Mouse (Mus musculus) liver, embryonic 14.5 days (tissue): ENCODE results near the gene Tnrc18. TPM values are rescaled to one million over a fixed set of nuclear protein-coding genes. Genes with fewer than 3 reads are reported as not detected.

Experiments used
- ATAC-seq: fragments of 200-750 bp; cut with Nextera tagmentation; 2 replicates; pipeline ENCODE4 v1.8.0; 2017; ENCODE audit warnings: moderate number of reproducible peaks, mild to moderate bottlenecking, moderate library complexity; ENCODE audit not compliant: insufficient read depth
- DNase-seq, 3 experiments: peaks; one replicate each; pipeline ENCODE4 v3.0.0-alpha.2; 2012 to 2013; ENCODE audit warnings: low read depth in 3 of 3, low spot score in 3 of 3
- H3K27ac ChIP-seq: fragments of 300-500 bp; sonication (generic); 2 replicates; pipeline ENCODE4 v1.5.1; 2014; ENCODE audit warnings: moderate library complexity, mild to moderate bottlenecking, control low read depth, inconsistent platforms
- H3K27me3 ChIP-seq: fragments of 300-500 bp; sonication (generic); 2 replicates; pipeline ENCODE4 v1.6.1; 2014; ENCODE audit warnings: mild to moderate bottlenecking, low read length, moderate library complexity; ENCODE audit not compliant: control insufficient read depth, insufficient read depth
- H3K36me3 ChIP-seq: fragments of 300-500 bp; sonication (generic); replicated peaks from 2 replicates; pipeline ENCODE4 v1.6.1; 2014; ENCODE audit warnings: low read depth; ENCODE audit not compliant: control insufficient read depth, insufficient read depth
- H3K4me1 ChIP-seq, 2 experiments: fragments of 200-500 bp in 1 of 2; fragments of 300-500 bp in 1 of 2; sonication (generic) in 1 of 2; replicated peaks; 2 replicates each; pipeline ENCODE4 v1.6.1; 2012 to 2014; ENCODE audit warnings: antibody characterized with exemption in 1 of 2, inconsistent platforms in 1 of 2, low read length in 1 of 2; ENCODE audit not compliant: control insufficient read depth in 2 of 2, insufficient read depth in 2 of 2
- H3K4me2 ChIP-seq: fragments of 300-500 bp; sonication (generic); 2 replicates; pipeline ENCODE4 v1.6.1; 2014; ENCODE audit warnings: low read depth, mild to moderate bottlenecking, control low read depth, moderate library complexity
- H3K4me3 ChIP-seq, 2 experiments: fragments of 200-500 bp in 1 of 2; fragments of 300-500 bp in 1 of 2; sonication (generic) in 1 of 2; 2 replicates each; pipeline ENCODE4 v1.5.1; 2012 to 2014; ENCODE audit warnings: low read depth in 2 of 2, low read length in 2 of 2, mild to moderate bottlenecking in 2 of 2, control low read depth in 1 of 2, inconsistent platforms in 1 of 2, moderate library complexity in 1 of 2; ENCODE audit not compliant: insufficient read depth in 1 of 2
- H3K9ac ChIP-seq: fragments of 300-500 bp; sonication (generic); replicated peaks from 2 replicates; pipeline ENCODE4 v1.6.1; 2014; ENCODE audit warnings: mild to moderate bottlenecking, control low read depth, moderate library complexity
- H3K9me3 ChIP-seq: fragments of 300-500 bp; sonication (generic); 2 replicates; pipeline ENCODE4 v1.6.1; 2016; ENCODE audit warnings: low read length, mixed read lengths; ENCODE audit not compliant: control insufficient read depth
- CTCF ChIP-seq: IDR thresholded peaks from 2 replicates; pipeline ENCODE4 v1.5.1; 2016; ENCODE audit warnings: antibody characterized with exemption, low read depth, control low read depth
- EP300 ChIP-seq: IDR thresholded peaks from 2 replicates; pipeline ENCODE4 v1.6.1; 2016; ENCODE audit warnings: antibody characterized with exemption, low read depth
- WGBS: fragments of 180-500 bp; shearing (Covaris S2); extraction: QIAGEN DNeasy Blood & Tissue Kit; methylation state at CpG from one replicate; pipeline ENCODE4 v1.1.7; 2014; ENCODE audit not compliant: insufficient replicate concordance; 5-methylcytosine and 5-hydroxymethylcytosine counted together
- polyA plus RNA-seq, 2 experiments: library from polyadenylated mRNA; depleted of rRNA in 1 of 2; stranded (reverse) in 1 of 2; unstranded in 1 of 2; fragments of >200 nt; fragmentation: Nextera tagmentation in 1 of 2; extraction: Ambion mirVana in 1 of 2; gene quantifications; 2 replicates each; pipeline versions ENCODE4 v1.2.1 to v1.2.3; 2012 to 2014

Tnrc18 gene
- 2.3 and 2.8 TPM in 2 replicates for polyA plus RNA-seq (2012; rRNA removed)
- polyA plus RNA-seq (2014; fragmentation: Nextera tagmentation; extraction: Ambion mirVana): 2.9 and 3.4 TPM in 2 replicates

DNA sequence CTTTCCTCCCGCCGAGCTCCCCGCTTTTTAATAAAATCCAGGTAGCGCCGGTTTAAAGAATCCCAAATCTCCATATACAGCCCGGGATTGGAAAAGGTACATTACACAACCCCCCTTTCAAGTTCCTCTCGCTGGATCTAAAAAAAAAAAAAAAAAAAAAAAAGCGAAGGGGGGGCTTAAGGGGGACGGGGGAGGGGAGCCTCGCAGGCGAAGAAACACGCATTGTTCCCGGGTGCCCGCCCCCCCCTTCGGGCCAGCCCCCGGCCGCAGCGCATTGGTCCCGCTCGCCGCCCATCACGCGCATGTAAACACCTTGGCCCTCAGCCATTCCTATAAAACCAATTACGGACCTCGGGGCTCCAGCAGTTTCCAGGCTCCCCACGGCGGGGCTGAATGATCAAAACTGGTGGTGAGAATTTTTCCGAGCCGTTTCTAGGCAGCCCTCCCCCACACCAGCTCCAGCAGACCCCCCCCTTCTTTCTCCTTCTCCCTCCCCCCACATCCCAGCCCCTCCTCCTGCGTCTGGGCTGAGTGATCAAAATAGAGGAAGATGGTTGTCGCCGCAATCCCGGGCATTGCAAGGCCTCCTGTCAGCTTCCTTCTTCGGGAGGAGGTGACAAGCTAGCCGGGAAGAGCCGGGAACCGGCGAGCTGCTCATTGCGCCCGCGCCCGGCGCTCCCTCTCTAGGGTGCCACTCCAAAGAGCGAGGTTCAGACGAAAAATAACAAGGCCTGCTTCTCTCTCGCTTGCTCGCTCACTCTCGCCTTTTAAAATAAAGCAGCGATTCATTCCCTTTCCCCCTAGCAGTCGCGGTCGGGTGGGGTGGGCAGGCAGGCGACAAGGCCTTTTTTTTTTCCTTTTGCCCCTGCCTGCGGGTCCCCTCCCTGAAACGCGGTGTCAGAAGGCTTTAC, at the start of gene Tnrc18:
Tnrc18 (minus strand) TSS at position 139 of the 911 bp plus-strand sequence.
- peak; percentile 56 to 65 (median 60) for DNase-seq
- no peak for TF ChIP-seq EP300
- no peak for TF ChIP-seq CTCF
- no peaks in the 10 kb centered on the region for H3K9me3 ChIP-seq
- ATAC-seq: peak; percentile 66; the same call in 1 of the 2 replicates
- H3K27ac ChIP-seq: peak within 1 kb of the TSS; percentile 67
- H3K36me3 ChIP-seq: no peaks in the 10 kb centered on the region
- peak within 1 kb of the TSS; percentile 71 for H3K4me2 ChIP-seq
- under 1% methylated on average over 55 of the region's 56 CpGs for whole genome bisulfite sequencing
- H3K4me1 ChIP-seq: no peaks in the 10 kb centered on the region; a peak in 1 of 4 replicates
- peaks cover 100% of the 10 kb centered on the region for H3K27me3 ChIP-seq
- H3K4me3 ChIP-seq: peak within 1 kb of the TSS; percentile 59 to 67
- H3K9ac ChIP-seq: peak within 1 kb of the TSS; percentile 69

DNA sequence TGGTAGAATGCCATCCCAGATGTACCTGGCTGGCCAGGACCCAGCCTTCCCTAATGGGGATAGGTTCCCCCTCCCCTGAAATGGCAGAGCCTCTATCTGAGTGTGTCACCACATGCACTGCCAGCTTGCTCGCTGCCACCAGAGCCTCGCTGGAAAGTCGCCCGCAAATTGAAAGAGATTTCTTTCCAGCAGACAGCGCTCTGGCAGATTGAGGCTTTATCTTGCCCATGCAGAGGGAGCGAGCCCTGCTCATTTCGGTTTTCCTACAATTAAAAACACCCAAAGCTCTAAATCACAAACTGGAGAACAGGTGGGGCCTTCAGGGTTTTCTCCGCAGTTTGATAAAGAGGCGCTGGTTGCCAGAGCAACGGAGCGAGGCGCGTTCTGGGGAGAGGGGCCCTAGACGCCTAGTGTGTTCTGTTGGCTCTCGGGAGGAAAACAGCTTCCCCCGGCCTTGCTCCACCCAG, 40.3 kb upstream of the Tnrc18 start:
- TF ChIP-seq CTCF (no peak), EP300 (no peak)
- Histone ChIP-seq H3K27ac (no peak overlapping the region), H3K4me2 (no peak overlapping the region), H3K9ac (no peak overlapping the region), H3K4me3 (no peak overlapping the region), H3K9me3 (no peaks in the 10 kb centered on the region), H3K36me3 (no peaks in the 10 kb centered on the region), H3K27me3 (no peaks in the 10 kb centered on the region), H3K4me1 (peaks cover 0 to 5% of the 10 kb centered on the region in 2 experiments; a peak in 1 of 4 replicates)
- no peak for DNase-seq
- WGBS: 20% methylated on average over 16 of the region's 16 CpGs
- no peak; the same call in 1 of the 2 replicates for ATAC-seq

DNA sequence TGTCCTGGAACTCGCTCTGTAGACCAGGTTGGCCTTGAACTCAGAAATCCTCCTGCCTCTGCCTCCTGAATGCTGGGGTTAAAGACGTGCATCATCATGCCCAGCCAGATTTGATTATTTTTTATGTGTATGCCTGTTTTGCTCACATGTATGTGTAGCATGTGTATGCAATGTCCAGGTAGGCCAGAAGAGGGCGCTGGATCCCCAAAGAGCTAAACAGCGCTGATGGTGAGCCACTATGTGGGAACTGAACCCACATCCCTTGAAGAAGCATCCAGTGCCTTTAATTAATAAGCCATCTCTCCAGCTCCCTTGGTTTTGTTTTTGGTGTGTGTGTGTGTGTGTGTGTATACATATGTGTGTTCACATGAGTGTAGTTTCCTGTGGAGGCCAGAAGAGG, 38.9 kb upstream of the Tnrc18 start:
- WGBS: 68% methylated on average over 4 of the region's 4 CpGs
- TF ChIP-seq CTCF (peak; percentile 51), EP300 (no peak)
- Histone ChIP-seq H3K36me3 (no peaks in the 10 kb centered on the region), H3K4me3 (no peak overlapping the region), H3K4me1 (peaks cover 0 to 5% of the 10 kb centered on the region in 2 experiments; a peak in 1 of 4 replicates), H3K4me2 (no peak overlapping the region), H3K9ac (no peak overlapping the region), H3K27me3 (no peaks in the 10 kb centered on the region), H3K27ac (no peak overlapping the region), H3K9me3 (no peaks in the 10 kb centered on the region)
- DNase-seq: no peak
- ATAC-seq: no peak

DNA sequence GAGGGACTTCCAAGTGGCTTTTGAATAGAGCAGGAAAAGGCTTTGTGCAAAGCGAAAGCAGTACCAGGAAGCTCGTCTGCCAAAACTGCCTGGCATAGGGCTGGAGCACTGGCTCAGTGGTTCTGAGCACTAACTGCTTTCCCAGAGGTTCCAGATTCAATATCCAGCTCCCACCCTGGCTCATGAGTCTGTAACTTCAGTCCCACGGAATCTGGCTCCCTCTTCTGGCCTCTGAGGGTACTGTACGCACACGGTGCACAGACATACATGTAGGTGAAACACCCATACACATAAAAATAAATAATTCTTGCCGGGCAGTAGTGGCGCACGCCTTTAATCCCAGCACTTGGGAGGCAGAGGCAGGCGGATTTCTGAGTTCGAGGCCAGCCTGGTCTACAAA, 37.4 kb upstream of the Tnrc18 start:
- ATAC-seq: no peak
- TF ChIP-seq EP300: no peak
- TF ChIP-seq CTCF: peak; percentile 77
- no peaks in the 10 kb centered on the region for H3K27me3 ChIP-seq
- no peak overlapping the region for H3K27ac ChIP-seq
- no peak overlapping the region for H3K4me2 ChIP-seq
- peak; percentile 28 to 29 (median 29) for DNase-seq
- H3K36me3 ChIP-seq: no peaks in the 10 kb centered on the region
- no peak overlapping the region for H3K4me3 ChIP-seq
- no peak overlapping the region for H3K9ac ChIP-seq
- H3K4me1 ChIP-seq: peaks cover 0 to 5% of the 10 kb centered on the region in 2 experiments; a peak in 1 of 4 replicates
- WGBS: 66% methylated on average over 10 of the region's 10 CpGs
- H3K9me3 ChIP-seq: no peaks in the 10 kb centered on the region

DNA sequence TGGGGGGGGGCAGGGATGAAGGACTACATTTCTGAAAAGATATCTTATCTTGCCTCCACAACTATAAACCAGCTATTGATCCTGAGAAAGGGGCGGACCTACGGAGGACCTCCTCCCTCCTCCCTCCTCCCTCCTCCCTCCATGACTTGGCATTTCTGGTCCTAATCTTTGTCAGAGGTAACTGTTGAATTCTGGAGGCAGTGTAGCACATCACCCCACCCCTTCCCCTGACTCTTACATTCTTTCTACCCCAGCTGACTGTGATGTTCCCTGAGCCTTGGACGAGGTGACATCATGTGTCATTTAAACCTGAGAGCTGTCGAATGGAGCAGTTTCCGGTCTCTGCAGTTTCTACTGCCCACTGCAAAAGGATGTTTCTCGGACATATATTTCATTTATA, 36.1 kb upstream of the Tnrc18 start:
- no peak for TF ChIP-seq EP300
- no peak for TF ChIP-seq CTCF
- ATAC-seq (peak; percentile 77), DNase-seq (no peak)
- H3K9me3 ChIP-seq: no peaks in the 10 kb centered on the region
- H3K4me2 ChIP-seq: no peak overlapping the region
- no peak overlapping the region for H3K27ac ChIP-seq
- no peaks in the 10 kb centered on the region for H3K27me3 ChIP-seq
- 43% methylated on average over 6 of the region's 6 CpGs for WGBS
- peaks cover 0 to 5% of the 10 kb centered on the region in 2 experiments; a peak in 1 of 4 replicates for H3K4me1 ChIP-seq
- no peak overlapping the region for H3K4me3 ChIP-seq
- no peaks in the 10 kb centered on the region for H3K36me3 ChIP-seq
- H3K9ac ChIP-seq: no peak overlapping the region
